Mouse (Mus musculus): ENCODE data around the gene Ddx10. TPM values are rescaled to one million over a fixed set of nuclear protein-coding genes. Genes with fewer than 3 reads are reported as not detected.
A peak's percentile ranks its signal among the peaks of the same experiment; 100 is the strongest.

Gene Ddx10
- polyA plus RNA-seq, 1 experiment from 2014 or later = 32.2 TPM

DNA sequence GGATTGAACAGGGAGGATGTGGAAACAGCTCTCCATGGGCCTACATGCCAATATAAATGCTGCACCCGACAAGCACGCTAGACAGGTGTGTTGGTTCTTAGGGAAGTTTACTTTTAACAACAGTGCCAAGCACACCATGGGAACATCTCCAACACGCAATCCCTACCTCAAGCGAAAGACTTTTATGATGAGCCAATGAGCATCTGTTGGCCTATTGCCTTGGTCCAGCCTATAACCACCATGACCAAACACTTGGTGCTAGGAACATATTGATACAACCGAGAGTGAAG is 21.6 kb upstream of the Ddx10 start:
- Histone ChIP-seq H3K36me3 (ENCODE audit: control insufficient read depth, insufficient read depth, low read length) (no peaks in the 10 kb centered on the region), H3K9me3 (ENCODE audit: control insufficient read depth, low read length) (no peaks in the 10 kb centered on the region), H3K4me1 (replicated peaks; ENCODE audit: control insufficient read depth, insufficient read depth, low read length) (no peaks in the 10 kb centered on the region), H3K27me3 (ENCODE audit: control insufficient read depth, insufficient read depth, low read length) (no peaks in the 10 kb centered on the region), H3K9ac (ENCODE audit: low read length) (no peak overlapping the region), H3K27ac (ENCODE audit: low read depth, low read length) (no peak overlapping the region), H3K4me2 (ENCODE audit: low read depth, low read length, severe bottlenecking) (no peak overlapping the region), H3K4me3 (ENCODE audit: low read depth, low read length) (no peak overlapping the region)
- WGBS = 95% methylated on average over 5 of the region's 5 CpGs
- ATAC-seq (replicated peaks; ENCODE audit: low FRiP score) (no peak), DNase-seq (ENCODE audit: low spot score) (no peak)

DNA sequence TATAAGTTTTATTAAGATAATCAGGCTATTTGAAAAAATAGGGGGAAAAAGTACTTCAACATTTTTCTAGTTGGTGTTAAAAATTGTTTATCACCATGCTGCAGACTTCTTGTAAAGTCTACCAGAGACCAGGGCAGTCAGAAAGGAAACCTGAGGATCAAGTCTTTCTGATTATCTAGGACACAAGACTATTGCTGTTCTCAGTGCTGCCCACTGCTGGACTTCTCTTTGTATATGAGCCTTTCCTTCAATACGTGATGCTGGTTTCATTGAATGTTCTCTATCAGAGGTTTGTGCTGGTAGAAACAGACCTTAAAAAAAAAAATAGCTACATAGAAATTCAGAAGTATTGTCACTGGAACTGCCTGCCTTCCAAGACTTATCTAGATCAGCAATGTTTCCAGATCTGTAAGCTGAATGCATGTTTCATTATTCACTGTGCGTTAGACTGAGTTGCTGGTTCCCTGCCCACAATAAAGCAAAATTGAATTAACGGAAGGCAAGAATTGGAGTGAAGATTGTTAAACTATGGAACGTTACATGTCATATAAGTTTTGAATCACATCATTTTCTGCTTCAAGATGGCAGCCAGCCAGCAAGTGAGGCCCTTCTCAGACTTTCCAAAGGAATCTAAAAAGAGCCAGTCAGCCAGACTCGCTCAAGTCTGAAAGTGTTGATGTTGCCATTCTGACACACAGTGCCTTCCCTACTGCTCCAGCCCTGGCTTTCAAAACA is 21.0 kb upstream of the Ddx10 start:
- H3K27ac ChIP-seq (ENCODE audit: low read depth, low read length) = no peak overlapping the region
- H3K27me3 ChIP-seq (ENCODE audit: control insufficient read depth, insufficient read depth, low read length) = no peaks in the 10 kb centered on the region
- ATAC-seq (replicated peaks; ENCODE audit: low FRiP score) (no peak), DNase-seq (ENCODE audit: low spot score) (no peak)
- no peaks in the 10 kb centered on the region for H3K9me3 ChIP-seq (ENCODE audit: control insufficient read depth, low read length)
- H3K4me2 ChIP-seq (ENCODE audit: low read depth, low read length, severe bottlenecking) = no peak overlapping the region
- WGBS = 81% methylated on average over 5 of the region's 5 CpGs
- H3K36me3 ChIP-seq (ENCODE audit: control insufficient read depth, insufficient read depth, low read length) = no peaks in the 10 kb centered on the region
- no peak overlapping the region for H3K9ac ChIP-seq (ENCODE audit: low read length)
- H3K4me1 ChIP-seq (replicated peaks; ENCODE audit: control insufficient read depth, insufficient read depth, low read length) = no peaks in the 10 kb centered on the region
- no peak overlapping the region for H3K4me3 ChIP-seq (ENCODE audit: low read depth, low read length)

GRCm38 (mm10) chr9:53268036-53268435 is 20.2 kb upstream of the Ddx10 start:
- H3K9ac ChIP-seq (ENCODE audit: low read length) = no peak overlapping the region
- no peak overlapping the region for H3K4me3 ChIP-seq (ENCODE audit: low read depth, low read length)
- H3K4me1 ChIP-seq (replicated peaks; ENCODE audit: control insufficient read depth, insufficient read depth, low read length) = no peaks in the 10 kb centered on the region
- no peaks in the 10 kb centered on the region for H3K27me3 ChIP-seq (ENCODE audit: control insufficient read depth, insufficient read depth, low read length)
- ATAC-seq (replicated peaks; ENCODE audit: low FRiP score) = no peak
- DNase-seq (ENCODE audit: low spot score) = no peak
- no peaks in the 10 kb centered on the region for H3K9me3 ChIP-seq (ENCODE audit: control insufficient read depth, low read length)
- no peaks in the 10 kb centered on the region for H3K36me3 ChIP-seq (ENCODE audit: control insufficient read depth, insufficient read depth, low read length)
- 88% methylated on average over 5 of the region's 5 CpGs for WGBS
- no peak overlapping the region for H3K27ac ChIP-seq (ENCODE audit: low read depth, low read length)
- no peak overlapping the region for H3K4me2 ChIP-seq (ENCODE audit: low read depth, low read length, severe bottlenecking)

DNA sequence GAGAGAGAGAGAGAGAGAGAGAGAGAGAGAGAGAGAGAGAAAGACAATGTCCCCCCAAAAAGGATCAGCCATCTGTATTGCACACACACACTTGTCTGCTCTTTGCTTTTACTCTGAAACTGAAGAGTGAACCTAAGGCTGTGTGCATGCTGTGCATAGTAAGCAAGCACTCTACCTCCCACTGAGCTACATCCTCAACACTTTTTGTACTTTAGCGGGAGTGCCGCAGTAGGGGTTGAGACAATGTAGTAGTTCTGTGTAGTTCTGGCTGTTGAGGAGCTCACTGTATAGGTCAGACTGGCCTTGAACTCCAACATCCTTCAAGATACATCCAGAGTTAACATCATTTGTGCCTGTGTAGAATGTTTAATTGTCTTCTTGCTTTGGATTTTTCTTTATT is 17.7 kb upstream of the Ddx10 start:
- 84% methylated on average over 2 of the region's 2 CpGs for WGBS

GRCm38 (mm10) chr9:53264387-53264786 is 16.5 kb upstream of the Ddx10 start:
- no peaks in the 10 kb centered on the region for H3K9me3 ChIP-seq (ENCODE audit: control insufficient read depth, low read length)
- 83% methylated on average over 4 of the region's 4 CpGs for WGBS
- H3K4me3 ChIP-seq (ENCODE audit: low read depth, low read length) = no peak overlapping the region
- H3K4me2 ChIP-seq (ENCODE audit: low read depth, low read length, severe bottlenecking) = no peak overlapping the region
- ATAC-seq (replicated peaks; ENCODE audit: low FRiP score) (no peak), DNase-seq (ENCODE audit: low spot score) (no peak)
- H3K4me1 ChIP-seq (replicated peaks; ENCODE audit: control insufficient read depth, insufficient read depth, low read length) = no peaks in the 10 kb centered on the region
- H3K9ac ChIP-seq (ENCODE audit: low read length) = no peak overlapping the region
- no peaks in the 10 kb centered on the region for H3K36me3 ChIP-seq (ENCODE audit: control insufficient read depth, insufficient read depth, low read length)
- H3K27ac ChIP-seq (ENCODE audit: low read depth, low read length) = no peak overlapping the region
- no peaks in the 10 kb centered on the region for H3K27me3 ChIP-seq (ENCODE audit: control insufficient read depth, insufficient read depth, low read length)

More for the DNA sequence above, 17.7 kb upstream of the Ddx10 start:
- H3K36me3 ChIP-seq (ENCODE audit: control insufficient read depth, insufficient read depth, low read length) = no peaks in the 10 kb centered on the region
- no peak overlapping the region for H3K9ac ChIP-seq (ENCODE audit: low read length)
- H3K4me2 ChIP-seq (ENCODE audit: low read depth, low read length, severe bottlenecking) = no peak overlapping the region
- no peak overlapping the region for H3K27ac ChIP-seq (ENCODE audit: low read depth, low read length)
- H3K4me1 ChIP-seq (replicated peaks; ENCODE audit: control insufficient read depth, insufficient read depth, low read length) = no peaks in the 10 kb centered on the region
- DNase-seq (ENCODE audit: low spot score) (no peak), ATAC-seq (replicated peaks; ENCODE audit: low FRiP score) (no peak)
- H3K9me3 ChIP-seq (ENCODE audit: control insufficient read depth, low read length) = no peaks in the 10 kb centered on the region
- no peaks in the 10 kb centered on the region for H3K27me3 ChIP-seq (ENCODE audit: control insufficient read depth, insufficient read depth, low read length)
- no peak overlapping the region for H3K4me3 ChIP-seq (ENCODE audit: low read depth, low read length)

DNA sequence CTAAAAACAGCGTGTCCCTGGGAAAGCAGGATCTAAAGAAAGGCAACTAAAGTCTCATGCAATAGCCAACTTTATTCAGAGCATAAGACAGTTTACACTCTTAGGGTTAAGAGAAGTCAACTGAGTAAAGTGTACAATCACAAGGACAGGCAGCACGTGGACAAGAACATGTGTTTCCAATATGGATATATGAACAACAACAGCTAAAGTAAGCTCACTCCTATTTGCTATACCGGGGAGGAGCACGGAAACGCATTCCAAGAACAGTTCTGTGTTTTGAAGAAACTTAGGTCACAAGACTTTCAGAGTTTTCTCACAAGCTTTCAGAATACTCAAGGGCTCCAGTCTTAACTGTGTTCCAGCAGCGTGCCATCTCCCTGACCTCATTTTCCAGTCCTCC is 10.3 kb upstream of the Ddx10 start:
- no peak overlapping the region for H3K27ac ChIP-seq (ENCODE audit: low read depth, low read length)
- no peak overlapping the region for H3K9ac ChIP-seq (ENCODE audit: low read length)
- no peak overlapping the region for H3K4me2 ChIP-seq (ENCODE audit: low read depth, low read length, severe bottlenecking)
- DNase-seq (ENCODE audit: low spot score) (no peak), ATAC-seq (replicated peaks; ENCODE audit: low FRiP score) (no peak)
- no peaks in the 10 kb centered on the region for H3K27me3 ChIP-seq (ENCODE audit: control insufficient read depth, insufficient read depth, low read length)
- H3K4me3 ChIP-seq (ENCODE audit: low read depth, low read length) = no peak overlapping the region
- H3K9me3 ChIP-seq (ENCODE audit: control insufficient read depth, low read length) = no peaks in the 10 kb centered on the region
- WGBS = 55% methylated on average over 6 of the region's 6 CpGs
- H3K36me3 ChIP-seq (ENCODE audit: control insufficient read depth, insufficient read depth, low read length) = no peaks in the 10 kb centered on the region
- H3K4me1 ChIP-seq (replicated peaks; ENCODE audit: control insufficient read depth, insufficient read depth, low read length) = no peaks in the 10 kb centered on the region

DNA sequence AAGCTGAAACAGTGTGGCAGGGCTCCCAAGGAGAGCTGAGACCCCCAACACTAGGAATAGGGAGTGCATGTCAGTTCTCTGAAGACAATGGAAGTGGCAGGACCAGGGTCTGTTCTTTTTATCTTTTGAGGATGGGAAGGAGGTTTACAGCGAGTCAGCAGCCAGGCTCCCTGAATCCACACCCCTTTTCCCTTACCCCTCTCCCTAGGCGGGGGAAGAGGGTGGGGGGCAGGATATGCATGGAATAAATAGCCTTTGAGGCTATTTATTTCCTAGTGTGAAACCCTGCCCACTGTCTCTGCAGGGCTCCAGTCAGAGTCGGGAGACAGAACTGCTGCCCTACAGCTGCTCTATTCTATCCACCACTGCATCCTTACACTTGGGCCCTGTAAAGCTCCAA is 9.9 kb upstream of the Ddx10 start:
- WGBS = 3% methylated on average over 3 of the region's 3 CpGs
- ATAC-seq (replicated peaks; ENCODE audit: low FRiP score) = no peak
- no peak overlapping the region for H3K4me3 ChIP-seq (ENCODE audit: low read depth, low read length)
- H3K27me3 ChIP-seq (ENCODE audit: control insufficient read depth, insufficient read depth, low read length) = no peaks in the 10 kb centered on the region
- H3K9ac ChIP-seq (ENCODE audit: low read length) = no peak overlapping the region
- H3K36me3 ChIP-seq (ENCODE audit: control insufficient read depth, insufficient read depth, low read length) = no peaks in the 10 kb centered on the region
- H3K9me3 ChIP-seq (ENCODE audit: control insufficient read depth, low read length) = no peaks in the 10 kb centered on the region
- H3K4me2 ChIP-seq (ENCODE audit: low read depth, low read length, severe bottlenecking) = no peak overlapping the region
- no peaks in the 10 kb centered on the region for H3K4me1 ChIP-seq (replicated peaks; ENCODE audit: control insufficient read depth, insufficient read depth, low read length)
- no peak overlapping the region for H3K27ac ChIP-seq (ENCODE audit: low read depth, low read length)
- DNase-seq (ENCODE audit: low spot score) = no peak

DNA sequence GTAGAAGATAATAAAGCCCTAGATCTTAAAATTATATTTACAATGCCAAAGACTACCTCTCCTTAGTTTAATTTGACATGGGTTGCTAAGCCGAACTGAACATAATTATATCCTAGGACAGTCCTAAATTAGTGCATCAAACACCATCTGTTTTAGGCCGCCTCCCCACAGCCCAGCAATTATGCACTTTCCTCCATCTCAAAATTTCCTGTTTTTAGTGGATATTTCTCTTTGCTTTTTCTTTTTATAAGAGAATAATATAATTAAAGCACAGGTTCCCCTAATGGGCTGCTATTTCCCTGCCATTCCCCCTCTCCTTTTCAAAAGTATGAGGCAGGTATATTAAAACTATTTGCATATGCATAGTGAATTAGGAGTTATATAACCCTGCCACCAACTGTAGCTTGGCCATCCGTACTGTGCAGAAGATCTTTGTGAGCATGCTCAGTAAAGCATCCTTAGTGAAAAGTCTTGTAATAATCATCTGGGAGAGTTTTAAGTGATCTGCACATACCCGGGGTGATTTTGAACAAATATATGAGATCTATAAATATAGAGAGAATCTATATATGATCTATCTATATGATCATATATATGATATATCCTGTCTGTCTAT is 8.9 kb upstream of the Ddx10 start:
- H3K4me2 ChIP-seq (ENCODE audit: low read depth, low read length, severe bottlenecking) = no peak overlapping the region
- ATAC-seq (replicated peaks; ENCODE audit: low FRiP score) = no peak
- H3K9ac ChIP-seq (ENCODE audit: low read length) = no peak overlapping the region
- H3K9me3 ChIP-seq (ENCODE audit: control insufficient read depth, low read length) = no peaks in the 10 kb centered on the region
- H3K36me3 ChIP-seq (ENCODE audit: control insufficient read depth, insufficient read depth, low read length) = no peaks in the 10 kb centered on the region
- H3K27me3 ChIP-seq (ENCODE audit: control insufficient read depth, insufficient read depth, low read length) = no peaks in the 10 kb centered on the region
- H3K4me3 ChIP-seq (ENCODE audit: low read depth, low read length) = no peak overlapping the region
- WGBS = 87% methylated on average over 4 of the region's 4 CpGs
- no peak for DNase-seq (ENCODE audit: low spot score)
- no peaks in the 10 kb centered on the region for H3K4me1 ChIP-seq (replicated peaks; ENCODE audit: control insufficient read depth, insufficient read depth, low read length)
- no peak overlapping the region for H3K27ac ChIP-seq (ENCODE audit: low read depth, low read length)

GRCm38 (mm10) chr9:53254368-53254767 is 6.5 kb upstream of the Ddx10 start:
- Histone ChIP-seq H3K4me3 (ENCODE audit: low read depth, low read length) (no peak overlapping the region), H3K27me3 (ENCODE audit: control insufficient read depth, insufficient read depth, low read length) (no peaks in the 10 kb centered on the region), H3K9me3 (ENCODE audit: control insufficient read depth, low read length) (no peaks in the 10 kb centered on the region), H3K9ac (ENCODE audit: low read length) (no peak overlapping the region), H3K4me2 (ENCODE audit: low read depth, low read length, severe bottlenecking) (no peak overlapping the region), H3K4me1 (replicated peaks; ENCODE audit: control insufficient read depth, insufficient read depth, low read length) (no peaks in the 10 kb centered on the region), H3K27ac (ENCODE audit: low read depth, low read length) (no peak overlapping the region), H3K36me3 (ENCODE audit: control insufficient read depth, insufficient read depth, low read length) (no peaks in the 10 kb centered on the region)
- WGBS = 10% methylated on average over 4 of the region's 4 CpGs
- DNase-seq (ENCODE audit: low spot score) (peak; percentile 80), ATAC-seq (replicated peaks; ENCODE audit: low FRiP score) (no peak)

Data from forebrain, embryonic 11.5 days (tissue).